Mouse (Mus musculus) CH12.LX (cell line): Measurements from ENCODE around the gene Scarb1. TPM values are rescaled to one million over a fixed set of nuclear protein-coding genes. Genes with fewer than 3 reads are reported as not detected.
A peak's percentile ranks its signal among the peaks of the same experiment; 100 is the strongest.

Experiments used
- DNase-seq: peaks from one replicate; pipeline ENCODE4 v3.0.0-alpha.2; 2013; ENCODE audit errors: extremely low read depth
- H3K27ac ChIP-seq: 2 replicates; pipeline ENCODE4 v1.5.1; 2012; ENCODE audit warnings: low read depth, mild to moderate bottlenecking, control low read depth, moderate library complexity; ENCODE audit not compliant: insufficient read depth
- H3K27me3 ChIP-seq: replicated peaks from 2 replicates; pipeline ENCODE3; 2012; ENCODE audit warnings: inconsistent platforms
- H3K36me3 ChIP-seq, 2 experiments: replicated peaks in 1 of 2; 2 replicates each; pipeline versions ENCODE3 to v1.6.1; 2012; ENCODE audit warnings: inconsistent platforms in 1 of 2, low read length in 1 of 2, mild to moderate bottlenecking in 1 of 2, mixed read lengths in 1 of 2, moderate library complexity in 1 of 2; ENCODE audit not compliant: control insufficient read depth in 1 of 2, insufficient read depth in 1 of 2
- H3K4me1 ChIP-seq, 2 experiments: 2 replicates each; pipeline ENCODE4 v1.6.1; 2012; ENCODE audit warnings: inconsistent platforms in 1 of 2, moderate library complexity in 1 of 2; ENCODE audit not compliant: insufficient read depth in 2 of 2, control insufficient read depth in 1 of 2
- H3K4me2 ChIP-seq: 2 replicates; pipeline ENCODE4 v1.6.1; 2012; ENCODE audit warnings: low read depth, mild to moderate bottlenecking, control low read depth; ENCODE audit not compliant: poor library complexity, insufficient read depth, severe bottlenecking
- H3K4me3 ChIP-seq, 3 experiments: fragments of 150-350 bp in 1 of 3; sonication (generic) in 1 of 3; replicated peaks in 1 of 3; 2 replicates each; pipeline versions ENCODE3 to v1.5.1; 2011 to 2012; ENCODE audit warnings: low read depth in 2 of 3, low read length in 2 of 3, mild to moderate bottlenecking in 2 of 3, moderate library complexity in 2 of 3, control low read depth in 1 of 3, improper control_type of control experiment in 1 of 3, inconsistent platforms in 1 of 3, mixed read lengths in 1 of 3; ENCODE audit not compliant: poor library complexity in 1 of 3
- H3K79me2 ChIP-seq: replicated peaks from 2 replicates; pipeline ENCODE4 v1.6.1; 2012; ENCODE audit warnings: mild to moderate bottlenecking, moderate library complexity; ENCODE audit not compliant: control insufficient read depth, poor library complexity, insufficient read depth, severe bottlenecking; ENCODE audit errors: extremely low read depth
- H3K9ac ChIP-seq: 2 replicates; pipeline ENCODE4 v1.6.1; 2012; ENCODE audit warnings: low read depth, mild to moderate bottlenecking, control low read depth, moderate library complexity; ENCODE audit not compliant: insufficient read depth
- H3K9me3 ChIP-seq: replicated peaks from 2 replicates; pipeline ENCODE3; 2012; ENCODE audit warnings: low read length, inconsistent platforms, mixed read lengths
- BHLHE40 ChIP-seq: IDR thresholded peaks from 2 replicates; pipeline ENCODE4 v1.6.1; 2011; ENCODE audit warnings: mild to moderate bottlenecking, low read depth, low read length, improper control_type of control experiment
- CHD1 ChIP-seq: IDR thresholded peaks from 2 replicates; pipeline ENCODE4 v1.6.1; 2012; ENCODE audit warnings: low read depth, low read length, improper control_type of control experiment, inconsistent platforms
- EP300 ChIP-seq: IDR thresholded peaks from 2 replicates; pipeline ENCODE4 v1.6.1; 2011; ENCODE audit warnings: low read length, improper control_type of control experiment
- ETS1 ChIP-seq: conservative IDR thresholded peaks from 2 replicates; pipeline ENCODE4 v1.6.1; 2012; ENCODE audit warnings: low read depth, mild to moderate bottlenecking, inconsistent platforms, low read length, improper control_type of control experiment, moderate library complexity
- JUN ChIP-seq: IDR thresholded peaks from 2 replicates; pipeline ENCODE4 v1.6.1; 2011; ENCODE audit warnings: low read depth, mild to moderate bottlenecking, low read length, improper control_type of control experiment, moderate library complexity; ENCODE audit not compliant: insufficient read depth
- KAT2A ChIP-seq: IDR thresholded peaks from 2 replicates; pipeline ENCODE4 v1.6.1; 2012; ENCODE audit warnings: low read length, improper control_type of control experiment, inconsistent platforms; ENCODE audit not compliant: insufficient replicate concordance
- MAFK ChIP-seq: IDR thresholded peaks from 2 replicates; pipeline ENCODE4 v1.6.1; 2011; ENCODE audit warnings: low read length, improper control_type of control experiment; ENCODE audit not compliant: insufficient replicate concordance
- MAZ ChIP-seq: IDR thresholded peaks from 2 replicates; pipeline ENCODE4 v1.6.1; 2012; ENCODE audit warnings: low read depth, mild to moderate bottlenecking, inconsistent platforms, low read length, improper control_type of control experiment, moderate library complexity
- MXI1 ChIP-seq: IDR thresholded peaks from 2 replicates; pipeline ENCODE4 v1.6.1; 2011; ENCODE audit warnings: mild to moderate bottlenecking, low read depth, low read length, improper control_type of control experiment
- RCOR1 ChIP-seq: conservative IDR thresholded peaks from 2 replicates; pipeline ENCODE4 v1.6.1; 2012; ENCODE audit warnings: low read depth, mild to moderate bottlenecking, inconsistent platforms, low read length, improper control_type of control experiment
- SIN3A ChIP-seq: IDR thresholded peaks from 2 replicates; pipeline ENCODE4 v1.6.1; 2012; ENCODE audit warnings: low read length, improper control_type of control experiment, inconsistent platforms
- TCF12 ChIP-seq: IDR thresholded peaks from 2 replicates; pipeline ENCODE4 v1.6.1; 2014; ENCODE audit warnings: low read depth, mild to moderate bottlenecking, inconsistent platforms, low read length, improper control_type of control experiment
- USF2 ChIP-seq: conservative IDR thresholded peaks from 2 replicates; pipeline ENCODE4 v1.6.1; 2011; ENCODE audit warnings: low read depth, low read length, improper control_type of control experiment
- ZMIZ1 ChIP-seq: IDR thresholded peaks from 2 replicates; pipeline ENCODE4 v1.6.1; 2012; ENCODE audit warnings: low read depth, mild to moderate bottlenecking, inconsistent platforms, low read length, improper control_type of control experiment
- dilution Hi-C: fragments of 300-500 bp; cut with MboI; formaldehyde crosslinking; loops from 2 replicates; pipeline ENCODE4 v1.14.3; 2020; ENCODE audit warnings: low sequenced_read_pairs; ENCODE audit not compliant: extremely low pct_unique_long_range_greater_than_20kb, extremely low pct_ligation_motif_present
- in situ Hi-C: fragments of 300-500 bp; cut with MboI; formaldehyde crosslinking; loops from 3 replicates; pipeline ENCODE4 v1.14.3; 2019; ENCODE audit warnings: low sequenced_read_pairs, low pct_ligation_motif_present, low pct_unique_long_range_greater_than_20kb, mixed read lengths
- polyA plus RNA-seq: library from polyadenylated mRNA; unstranded; fragments of >175 nt; gene quantifications from 2 replicates; pipeline ENCODE4 v1.2.1, GENCODE M21; 2012; ENCODE audit warnings: low read depth; ENCODE audit not compliant: insufficient read length
- total RNA-seq, 2 experiments: library from RNA; depleted of rRNA; stranded (reverse); fragments of 300-350 nt in 1 of 2; fragments of >200 nt in 1 of 2; gene quantifications; 2 replicates each; pipeline ENCODE4 v1.2.3; 2012 to 2014

Scarb1 gene
- total and polyA plus RNA-seq, 3 experiments = 11.6 to 24.7 (median 20.0) TPM

DNA sequence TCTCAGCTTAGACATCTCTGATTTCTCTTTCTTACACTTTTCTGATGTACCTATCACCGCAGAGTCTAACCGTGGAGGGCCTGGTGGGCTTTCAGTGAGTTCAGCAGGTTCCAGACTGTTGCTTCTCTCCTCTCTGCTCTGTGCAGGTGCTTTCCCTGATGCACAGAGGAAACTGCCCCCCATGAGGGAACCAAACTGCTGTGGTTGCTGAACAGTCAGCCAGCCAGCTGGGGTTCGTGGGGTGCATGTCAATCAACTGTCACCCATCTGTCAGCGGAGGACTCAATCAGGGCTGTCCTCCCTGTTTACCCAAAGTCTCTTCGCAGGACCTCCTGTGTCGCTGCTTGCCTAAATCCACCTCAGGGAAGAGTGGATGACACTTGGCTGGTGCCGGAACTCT lies 36.3 kb upstream of the Scarb1 start:
- DNase-seq = no peak
- Histone ChIP-seq H3K9me3 (peaks cover 11% of the 10 kb centered on the region), H3K4me1 (peaks cover 6 to 38% of the 10 kb centered on the region in 2 experiments; a peak in 3 of 4 replicates), H3K4me2 (no peak overlapping the region), H3K36me3 (no peaks in the 10 kb centered on the region)
- in situ Hi-C loops (loop anchor here (10.0 kb wide), 2 partner anchors 108 to 472 kb away; no protein-coding TSS in a partner anchor), dilution Hi-C loops (no loop called here)
- TF ChIP-seq RCOR1 (no peak), MXI1 (no peak), SIN3A (peak; percentile 58; the same call in 1 of the 2 replicates), MAFK (0 out of 2 replicates have a peak, but pooled peaks have one; percentile 19), EP300 (peak; percentile 54), ETS1 (peak; percentile 78), ZMIZ1 (no peak), KAT2A (no peak), BHLHE40 (0 out of 2 replicates have a peak, but pooled peaks have one; percentile 18), USF2 (no peak), MAZ (no peak), CHD1 (no peak), TCF12 (peak; percentile 46; the same call in 1 of the 2 replicates)
- TF ChIP-seq, all 38 proteins: peak for 6
- Histone ChIP-seq H3K79me2 (no peaks in the 10 kb centered on the region), H3K27ac (no peak overlapping the region), H3K4me3 (peak overlapping the region in 1 of 3 experiments; percentile 25), H3K27me3 (no peaks in the 10 kb centered on the region), H3K9ac (no peak overlapping the region)

DNA sequence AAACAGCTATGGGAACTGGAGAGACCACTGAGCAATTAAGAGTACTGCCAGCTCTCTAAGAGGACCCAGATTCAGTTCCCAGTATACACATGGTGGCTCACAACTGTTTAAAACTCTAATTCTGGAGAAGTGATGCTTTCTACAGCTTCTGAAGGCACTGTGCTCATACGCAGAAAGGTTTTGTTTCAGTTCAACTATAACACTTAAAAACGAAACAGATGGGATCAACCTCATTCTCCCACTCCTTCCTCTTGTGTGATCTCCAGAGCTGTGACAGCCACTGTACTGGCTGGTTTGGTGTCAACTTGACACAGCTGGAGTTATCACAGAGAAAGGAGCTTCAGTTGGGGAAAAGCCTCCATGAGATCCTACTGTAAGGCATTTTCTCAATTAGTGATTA lies 35.0 kb upstream of the Scarb1 start:
- Histone ChIP-seq H3K4me3 (no peak overlapping the region), H3K9me3 (peaks cover 15% of the 10 kb centered on the region), H3K4me1 (peaks cover 6 to 38% of the 10 kb centered on the region in 2 experiments; a peak in 3 of 4 replicates), H3K27ac (no peak overlapping the region), H3K4me2 (peak overlapping the region; percentile 27; the same call in 1 of the 2 replicates), H3K27me3 (no peaks in the 10 kb centered on the region)
- in situ Hi-C loops = loop anchor here (10.0 kb wide), 2 partner anchors 109 to 471 kb away; no protein-coding TSS in a partner anchor
- no peak for DNase-seq
- TF ChIP-seq ETS1 (0 out of 2 replicates have a peak, but pooled peaks have one; percentile 27), JUN (no peak), ZMIZ1 (no peak)
- TF ChIP-seq, all 38 proteins: peak for 1
- H3K36me3 ChIP-seq = no peaks in the 10 kb centered on the region
- dilution Hi-C loops = no loop called here
- no peak overlapping the region for H3K9ac ChIP-seq
- no peaks in the 10 kb centered on the region for H3K79me2 ChIP-seq
